Mouse (Mus musculus): Measurements from ENCODE around the gene Wfikkn2. TPM values are rescaled to one million over a fixed set of nuclear protein-coding genes. Genes with fewer than 3 reads are reported as not detected.

Wfikkn2 gene
- polyA plus RNA-seq, 1 experiment from 2014 or later: 3.8 TPM

DNA sequence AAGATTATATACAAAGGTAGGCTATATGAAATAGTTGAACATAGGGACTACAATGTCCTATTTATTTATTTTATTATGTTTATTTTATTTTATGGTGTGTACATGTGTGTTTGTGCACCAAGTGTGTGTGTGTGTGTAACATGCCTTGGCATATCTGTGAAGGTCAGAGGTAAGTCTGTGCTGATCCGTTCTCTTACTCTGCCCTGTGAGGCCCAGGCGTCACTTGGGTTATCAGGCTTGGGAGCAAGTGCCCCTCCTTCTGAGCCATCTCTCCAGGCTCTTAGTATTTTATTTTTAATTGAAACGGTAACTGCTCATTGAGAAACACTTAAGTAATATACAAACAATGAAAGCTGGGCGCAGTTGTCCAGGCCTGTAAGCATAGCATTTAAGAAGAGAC is 45.4 kb downstream of the Wfikkn2 start:
- no peak overlapping the region for H3K27ac ChIP-seq (replicated peaks)
- no peak overlapping the region for H3K4me2 ChIP-seq (replicated peaks)
- H3K9ac ChIP-seq (replicated peaks): no peak overlapping the region
- 83% methylated on average over 4 of the region's 4 CpGs for WGBS
- no peaks in the 10 kb centered on the region for H3K27me3 ChIP-seq
- no peak for ATAC-seq (ENCODE audit: low FRiP score, low read depth)
- H3K4me1 ChIP-seq: no peaks in the 10 kb centered on the region
- H3K9me3 ChIP-seq: no peaks in the 10 kb centered on the region
- H3K36me3 ChIP-seq: no peaks in the 10 kb centered on the region
- no peak overlapping the region for H3K4me3 ChIP-seq

DNA sequence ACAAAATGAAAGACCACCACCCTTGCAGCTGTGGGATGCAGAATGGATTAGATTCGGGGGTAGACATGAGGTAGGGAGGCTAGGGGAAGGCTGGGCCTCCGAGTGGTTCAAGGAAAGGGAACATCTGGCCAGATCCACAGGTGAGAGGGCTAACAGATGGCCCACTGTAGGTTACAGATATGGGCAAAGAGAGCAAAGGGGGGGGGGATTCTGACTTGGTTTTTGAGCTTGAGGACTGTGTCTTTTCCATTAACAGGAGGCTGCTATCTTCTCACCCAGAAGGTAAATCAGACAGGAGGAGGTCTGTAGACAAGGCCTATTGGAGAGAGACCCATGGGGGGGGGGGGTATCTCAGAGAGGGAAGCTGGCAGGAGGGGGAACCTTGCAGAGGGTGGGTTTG is 46.0 kb downstream of the Wfikkn2 start:
- H3K27ac ChIP-seq (replicated peaks): no peak overlapping the region
- H3K36me3 ChIP-seq: no peaks in the 10 kb centered on the region
- 83% methylated on average over 2 of the region's 2 CpGs for WGBS
- no peak overlapping the region for H3K4me2 ChIP-seq (replicated peaks)
- no peaks in the 10 kb centered on the region for H3K27me3 ChIP-seq
- no peak for ATAC-seq (ENCODE audit: low FRiP score, low read depth)
- no peak overlapping the region for H3K4me3 ChIP-seq
- H3K4me1 ChIP-seq: no peaks in the 10 kb centered on the region; the same call in 1 of the 2 replicates
- H3K9me3 ChIP-seq: no peaks in the 10 kb centered on the region
- no peak overlapping the region for H3K9ac ChIP-seq (replicated peaks)

DNA sequence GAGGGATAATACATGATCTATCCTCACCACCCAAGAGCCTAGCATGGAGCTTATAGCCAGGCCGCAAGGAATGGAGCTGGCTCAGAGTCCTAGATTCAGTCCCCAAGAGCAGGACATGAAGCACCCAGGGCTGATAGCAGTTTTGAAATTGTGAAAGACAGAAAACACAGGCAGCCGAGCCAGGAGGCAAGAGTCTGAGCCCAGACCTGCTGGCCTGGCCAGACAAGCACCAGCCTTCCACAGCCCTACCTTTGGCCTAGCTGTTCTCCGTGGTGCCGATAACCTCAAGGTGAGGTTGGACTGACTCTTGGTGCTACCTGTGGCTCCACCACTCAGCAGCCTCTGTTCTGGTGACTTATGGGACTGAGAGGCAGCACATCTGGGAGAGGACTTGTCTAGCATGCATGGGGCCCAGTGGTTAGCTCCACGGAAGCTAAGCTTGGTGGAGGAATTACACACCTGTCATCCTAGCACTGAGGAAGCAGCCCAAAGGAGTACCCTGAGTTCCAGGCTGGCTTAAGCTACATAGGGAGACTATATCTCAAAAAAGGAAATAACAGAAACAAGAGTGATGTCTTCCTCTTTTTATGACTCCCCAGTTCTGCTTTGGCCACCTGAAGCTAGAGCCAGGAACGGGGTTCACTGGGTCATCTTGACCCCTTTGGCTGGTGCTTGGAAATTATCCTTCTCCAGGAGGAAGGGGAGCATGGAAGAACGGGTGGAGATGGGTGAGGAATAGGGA is 47.2 kb downstream of the Wfikkn2 start:
- no peak overlapping the region for H3K4me2 ChIP-seq (replicated peaks)
- H3K9ac ChIP-seq (replicated peaks): no peak overlapping the region
- WGBS: 89% methylated on average over 7 of the region's 7 CpGs
- H3K4me3 ChIP-seq: no peak overlapping the region
- H3K27ac ChIP-seq (replicated peaks): no peak overlapping the region
- no peaks in the 10 kb centered on the region; the same call in 1 of the 2 replicates for H3K4me1 ChIP-seq
- no peaks in the 10 kb centered on the region for H3K27me3 ChIP-seq
- H3K36me3 ChIP-seq: no peaks in the 10 kb centered on the region
- no peak for ATAC-seq (ENCODE audit: low FRiP score, low read depth)
- H3K9me3 ChIP-seq: no peaks in the 10 kb centered on the region

DNA sequence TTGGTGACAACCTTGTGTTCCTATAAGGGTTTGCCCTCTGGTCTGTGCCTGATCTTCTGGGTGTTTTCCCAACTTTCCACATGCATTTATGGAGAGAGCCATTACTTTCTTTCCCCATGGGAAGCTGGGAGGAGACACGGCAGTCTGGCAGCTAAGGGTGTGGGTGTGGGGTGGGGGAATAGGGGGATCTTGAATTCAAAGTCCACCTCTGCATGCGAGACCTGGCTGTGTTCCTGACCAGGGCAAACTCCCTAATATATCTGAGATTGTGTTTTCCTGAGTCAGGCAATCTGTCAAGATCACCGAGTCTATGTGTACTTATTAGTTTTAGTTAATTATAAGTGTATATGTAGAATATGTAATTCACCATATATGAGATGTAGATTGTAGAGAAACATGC is 49.5 kb downstream of the Wfikkn2 start:
- no peaks in the 10 kb centered on the region; the same call in 1 of the 2 replicates for H3K4me1 ChIP-seq
- H3K4me2 ChIP-seq (replicated peaks): no peak overlapping the region
- H3K27ac ChIP-seq (replicated peaks): no peak overlapping the region
- no peak overlapping the region for H3K4me3 ChIP-seq
- WGBS: 83% methylated on average over 3 of the region's 3 CpGs
- no peak for ATAC-seq (ENCODE audit: low FRiP score, low read depth)
- H3K36me3 ChIP-seq: no peaks in the 10 kb centered on the region
- H3K9me3 ChIP-seq: no peaks in the 10 kb centered on the region
- no peak overlapping the region for H3K9ac ChIP-seq (replicated peaks)
- no peaks in the 10 kb centered on the region for H3K27me3 ChIP-seq

DNA sequence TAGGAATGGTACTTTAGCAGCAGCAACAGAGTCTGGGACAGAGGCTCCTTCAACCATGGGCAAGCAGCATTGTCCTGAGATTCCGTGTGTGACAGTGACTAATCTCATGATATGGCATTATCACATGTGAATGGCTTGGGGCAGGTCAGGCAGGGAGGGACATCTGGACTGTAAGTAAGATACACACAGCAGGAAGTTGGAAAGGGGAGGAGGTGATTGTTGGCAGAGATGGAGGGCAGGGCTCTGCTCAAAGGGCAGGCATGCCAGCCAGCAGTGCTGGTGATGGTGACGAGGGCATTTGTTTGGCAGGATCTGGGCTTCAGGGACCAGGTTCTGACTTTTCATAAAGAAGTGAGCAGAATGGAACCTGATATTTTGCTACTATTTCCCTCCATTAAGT is 52.7 kb downstream of the Wfikkn2 start:
- Histone ChIP-seq H3K9ac (replicated peaks) (no peak overlapping the region), H3K36me3 (no peaks in the 10 kb centered on the region), H3K27ac (replicated peaks) (no peak overlapping the region), H3K4me1 (no peaks in the 10 kb centered on the region; the same call in 1 of the 2 replicates), H3K4me3 (no peak overlapping the region), H3K9me3 (no peaks in the 10 kb centered on the region), H3K4me2 (replicated peaks) (no peak overlapping the region), H3K27me3 (no peaks in the 10 kb centered on the region)
- ATAC-seq (ENCODE audit: low FRiP score, low read depth): no peak
- 73% methylated on average over 2 of the region's 2 CpGs for WGBS

DNA sequence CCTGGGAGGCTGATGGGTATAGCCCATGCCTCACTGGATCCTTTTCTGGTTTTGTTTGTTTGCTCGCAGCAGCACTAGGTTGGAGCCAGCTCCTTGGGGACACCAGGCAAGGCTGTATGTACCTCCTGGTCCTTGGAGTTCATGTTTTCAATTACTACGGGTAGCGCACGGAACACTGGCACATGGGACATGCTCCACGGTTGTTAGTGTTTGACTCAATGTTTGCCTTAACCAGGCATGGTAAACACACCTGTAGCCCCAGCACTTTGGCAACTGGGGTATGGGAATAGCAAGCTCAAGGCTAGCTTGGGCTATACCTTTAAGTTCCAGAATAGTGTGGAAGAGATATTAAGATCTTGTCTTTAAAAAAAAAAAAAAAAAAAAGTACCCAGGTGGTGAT is 55.1 kb downstream of the Wfikkn2 start:
- no peaks in the 10 kb centered on the region; the same call in 1 of the 2 replicates for H3K4me1 ChIP-seq
- no peak overlapping the region for H3K9ac ChIP-seq (replicated peaks)
- ATAC-seq (ENCODE audit: low FRiP score, low read depth): no peak
- no peaks in the 10 kb centered on the region for H3K9me3 ChIP-seq
- H3K27ac ChIP-seq (replicated peaks): no peak overlapping the region
- H3K27me3 ChIP-seq: no peaks in the 10 kb centered on the region
- no peaks in the 10 kb centered on the region for H3K36me3 ChIP-seq
- H3K4me2 ChIP-seq (replicated peaks): no peak overlapping the region
- no peak overlapping the region for H3K4me3 ChIP-seq
- 91% methylated on average over 5 of the region's 5 CpGs for WGBS

DNA sequence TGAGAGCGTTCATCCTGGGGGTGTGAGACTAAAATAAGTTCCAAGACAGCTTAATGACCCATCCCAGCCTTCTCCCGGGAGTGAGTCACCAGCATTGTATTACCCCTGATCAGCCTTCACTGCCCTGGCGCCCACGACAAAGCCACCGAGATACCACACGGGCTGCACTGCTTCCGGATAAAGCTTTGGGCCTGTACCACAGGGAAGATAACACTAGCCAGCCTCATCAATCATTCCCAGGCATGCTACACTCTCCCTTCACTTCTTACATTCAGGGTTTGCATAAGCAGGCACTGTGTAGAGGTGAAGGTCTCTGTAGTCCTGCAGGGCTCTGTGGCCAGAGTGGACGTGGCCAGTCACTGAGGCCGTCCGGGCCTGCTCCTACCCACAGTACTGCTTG is 56.2 kb downstream of the Wfikkn2 start:
- WGBS: 84% methylated on average over 10 of the region's 10 CpGs
- no peak overlapping the region for H3K4me3 ChIP-seq
- no peaks in the 10 kb centered on the region for H3K36me3 ChIP-seq
- no peaks in the 10 kb centered on the region; the same call in 1 of the 2 replicates for H3K4me1 ChIP-seq
- H3K9ac ChIP-seq (replicated peaks): no peak overlapping the region
- H3K9me3 ChIP-seq: no peaks in the 10 kb centered on the region
- no peak for ATAC-seq (ENCODE audit: low FRiP score, low read depth)
- H3K27me3 ChIP-seq: no peaks in the 10 kb centered on the region
- no peak overlapping the region for H3K4me2 ChIP-seq (replicated peaks)
- H3K27ac ChIP-seq (replicated peaks): no peak overlapping the region

Other genes with a start within 250 kb of the Wfikkn2 start
- gene Spag9, start 249.9 kb downstream of the Wfikkn2 start, polyA plus RNA-seq (2016; fragmentation: Nextera tagmentation; extraction: Ambion mirVana): 134 and 147 TPM in 2 replicates
- gene Tob1, start 34.6 kb downstream of the Wfikkn2 start, polyA plus RNA-seq (2016; fragmentation: Nextera tagmentation; extraction: Ambion mirVana): 36.7 and 38.3 TPM in 2 replicates
- gene Gm21885, start 35.9 kb upstream of the Wfikkn2 start, polyA plus RNA-seq (2016; fragmentation: Nextera tagmentation; extraction: Ambion mirVana): 0.32 and 0.42 TPM in 2 replicates
- gene Luc7l3, start 76.0 kb upstream of the Wfikkn2 start, polyA plus RNA-seq (2016; fragmentation: Nextera tagmentation; extraction: Ambion mirVana): 145 and 162 TPM in 2 replicates
- gene Ankrd40, start 82.0 kb upstream of the Wfikkn2 start, polyA plus RNA-seq (2016; fragmentation: Nextera tagmentation; extraction: Ambion mirVana): 19.7 and 21.7 TPM in 2 replicates
- 0.57 and 0.89 TPM in 2 replicates for gene Abcc3, start 147.0 kb upstream of the Wfikkn2 start, polyA plus RNA-seq (2016; fragmentation: Nextera tagmentation; extraction: Ambion mirVana)
- 16.2 and 16.5 TPM in 2 replicates for gene Cacna1g, start 228.2 kb upstream of the Wfikkn2 start, polyA plus RNA-seq (2016; fragmentation: Nextera tagmentation; extraction: Ambion mirVana)
- gene Spata20, start 240.2 kb upstream of the Wfikkn2 start, polyA plus RNA-seq (2016; fragmentation: Nextera tagmentation; extraction: Ambion mirVana): 0.36 TPM in 1 of 2 replicates, not detected in the other

Data from midbrain, embryonic 12.5 days (tissue).